Mouse (Mus musculus) adrenal gland, adult 2 months (tissue): ENCODE measurements around the gene Fyn. TPM values are rescaled to one million over a fixed set of nuclear protein-coding genes. Genes with fewer than 3 reads are reported as not detected.

Source experiments
- DNase-seq: peaks from one replicate; pipeline ENCODE4 v3.0.0; 2021
- polyA plus RNA-seq: library from polyadenylated mRNA; depleted of rRNA; stranded (reverse); fragments of >200 nt; gene quantifications from 2 replicates; pipeline ENCODE4 v1.2.3, GENCODE M21; 2012
- total RNA-seq, 2 experiments: library from RNA; stranded (reverse); gene quantifications; 2 replicates each; pipeline ENCODE4 v1.2.3; 2021

Fyn gene
- total and polyA plus RNA-seq, 3 experiments = 22.7 to 56.2 (median 37.9) TPM

DNA sequence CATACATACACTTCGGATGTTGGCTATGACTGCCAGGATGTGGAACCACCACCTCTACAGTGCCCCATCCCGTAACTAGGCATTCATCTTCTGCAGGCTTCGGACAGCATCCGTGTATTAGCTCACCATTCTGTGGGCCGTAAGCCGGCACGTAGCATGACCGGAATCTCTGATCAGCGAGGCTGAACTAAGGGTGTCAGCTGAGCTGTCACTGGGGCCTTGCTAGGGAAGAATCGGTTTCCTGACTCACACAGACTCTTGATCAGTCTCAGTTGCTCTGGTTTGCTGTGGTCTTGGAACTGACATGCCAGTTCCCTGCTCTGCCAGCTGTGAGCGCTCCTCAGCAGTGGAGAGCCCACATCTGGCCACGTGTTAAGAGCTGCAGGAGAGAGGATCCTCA is 137.7 kb downstream of the Fyn start:
- peak; percentile 61 for DNase-seq

DNA sequence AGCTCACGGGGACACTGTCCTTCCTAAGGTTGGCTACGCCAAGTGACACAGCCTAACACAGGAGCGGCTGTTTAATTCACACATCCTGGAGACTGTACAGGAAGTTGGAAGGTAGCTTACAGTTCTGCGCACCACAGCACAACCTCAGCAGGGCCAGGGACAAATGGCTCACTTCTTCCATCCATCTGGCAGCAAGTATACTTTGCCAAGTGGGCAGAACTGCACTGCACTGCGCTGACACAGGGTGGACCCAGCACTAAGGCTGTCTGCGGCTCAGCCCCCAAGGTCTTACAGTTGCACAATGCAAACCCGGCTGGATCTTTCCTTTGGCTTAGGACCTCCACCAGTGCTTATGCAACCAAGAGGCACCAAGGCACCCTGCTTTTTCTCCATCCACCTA is 138.2 kb downstream of the Fyn start:
- DNase-seq = peak; percentile 90

DNA sequence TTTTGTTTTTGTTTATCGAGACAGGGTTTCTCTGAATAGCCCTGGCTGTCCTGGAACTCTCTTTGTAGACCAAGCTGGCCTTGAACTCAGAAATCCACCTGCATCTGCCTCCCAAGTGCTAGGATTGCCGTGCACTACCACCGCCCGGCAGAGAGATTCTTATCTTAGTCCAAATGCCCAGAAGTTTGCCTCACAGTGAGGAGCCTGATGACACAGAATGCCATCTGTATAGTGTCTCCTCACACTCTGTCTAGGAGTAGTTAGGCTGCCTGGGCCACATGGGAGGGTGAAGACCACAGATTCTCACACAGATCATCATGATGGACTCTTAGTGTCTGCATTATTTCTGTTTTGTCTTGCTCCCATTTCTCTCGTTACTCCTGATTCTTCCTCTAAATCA is 140.1 kb downstream of the Fyn start:
- no peak for DNase-seq

DNA sequence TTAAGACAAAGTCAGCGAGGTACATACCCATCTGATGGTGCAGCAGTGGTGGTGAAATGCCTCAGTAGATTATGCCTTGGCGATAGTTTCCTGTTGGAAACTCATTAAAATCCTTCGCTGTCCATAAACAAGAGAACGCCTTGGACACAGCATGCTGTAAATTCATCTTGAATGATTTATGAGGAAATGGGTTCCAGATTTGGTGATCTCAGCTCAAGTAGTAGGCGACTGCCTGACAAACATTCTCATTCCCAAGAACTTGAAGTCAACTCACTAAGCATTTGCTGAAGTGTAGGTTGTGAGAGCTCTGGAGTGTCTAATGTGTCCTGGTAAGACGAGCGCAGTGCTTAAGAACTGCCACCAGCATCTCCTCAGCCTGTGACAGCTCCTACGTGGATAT is 141.3 kb downstream of the Fyn start:
- DNase-seq = no peak

DNA sequence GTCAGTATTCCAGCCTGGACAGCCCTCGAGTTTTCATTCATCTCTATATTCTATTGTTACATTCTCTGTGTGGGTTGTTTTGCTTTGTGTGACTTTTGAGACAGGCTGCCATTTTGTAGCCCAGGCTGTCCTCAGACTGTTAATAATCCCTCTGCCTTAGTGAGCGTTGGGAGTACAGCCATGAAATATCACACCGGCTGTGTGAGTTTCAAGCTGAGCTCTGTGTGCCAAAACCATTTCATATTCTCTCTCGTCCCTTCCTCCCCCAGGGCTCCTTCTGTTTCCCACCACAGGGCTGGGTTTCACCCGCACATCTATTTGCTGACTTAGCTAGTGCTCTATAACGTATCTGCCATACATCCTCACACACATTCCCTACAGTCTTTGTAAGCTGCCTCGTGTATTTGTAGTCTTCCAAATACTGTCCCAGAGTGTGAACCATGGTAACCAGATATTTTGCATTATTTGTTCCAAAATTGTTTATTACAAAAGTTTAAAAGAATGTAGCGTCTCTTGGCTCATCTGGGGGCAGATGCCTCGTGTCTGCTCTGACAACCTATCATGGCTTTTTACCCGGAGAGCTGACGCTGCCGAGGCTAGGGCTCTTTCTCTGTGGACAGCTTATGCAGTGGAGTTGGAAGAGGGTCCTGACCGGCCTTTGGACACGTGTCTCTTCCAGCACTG is 144.1 kb downstream of the Fyn start:
- DNase-seq = no peak

DNA sequence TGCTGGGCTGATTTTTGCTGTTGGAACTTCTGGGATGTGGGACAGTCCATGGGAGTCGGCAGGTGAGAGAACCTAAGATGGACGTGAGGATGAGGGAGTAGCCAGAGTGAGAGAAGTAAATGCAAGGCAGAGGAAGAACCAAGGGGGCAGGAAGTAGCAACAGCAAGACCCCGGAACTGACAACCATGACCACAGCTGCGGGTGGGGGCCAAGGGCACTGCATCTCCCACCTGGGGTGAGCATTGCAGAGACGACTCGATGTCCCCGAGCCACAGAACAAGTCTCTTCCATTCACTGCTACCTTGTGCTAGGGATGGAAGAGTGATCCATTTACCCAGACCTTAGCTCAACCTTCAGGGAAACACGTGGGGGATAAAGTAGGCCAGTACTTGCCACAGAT is 146.3 kb downstream of the Fyn start:
- no peak for DNase-seq

DNA sequence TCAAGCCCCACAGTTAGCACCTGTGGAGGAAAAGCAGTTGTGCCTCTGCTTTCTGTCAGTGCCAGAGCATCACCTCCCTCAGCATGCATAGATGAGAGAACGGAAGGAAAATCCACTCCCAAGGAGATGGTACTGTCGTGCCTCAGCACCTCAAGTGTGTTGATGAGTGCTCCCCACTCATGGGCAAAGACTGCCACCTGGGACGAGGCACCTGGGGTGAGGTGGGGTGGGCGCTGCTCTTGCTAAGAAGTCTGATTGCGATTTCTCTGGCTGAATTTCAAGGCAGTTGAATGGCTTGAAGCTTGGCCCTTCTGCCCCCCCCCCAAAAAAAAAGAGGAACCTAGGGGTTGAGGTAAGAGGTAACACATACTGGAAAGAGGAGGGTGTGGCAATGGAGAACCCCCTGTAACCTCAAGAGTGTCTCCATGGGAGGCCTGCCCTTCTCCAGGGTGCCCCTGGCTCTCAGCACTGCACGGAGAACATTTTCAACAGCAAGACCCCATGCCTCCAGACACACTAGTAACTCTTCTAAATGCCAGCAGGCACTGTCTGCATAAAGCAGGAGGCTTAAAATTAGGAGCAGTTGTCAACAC is 148.0 kb downstream of the Fyn start:
- no peak for DNase-seq

DNA sequence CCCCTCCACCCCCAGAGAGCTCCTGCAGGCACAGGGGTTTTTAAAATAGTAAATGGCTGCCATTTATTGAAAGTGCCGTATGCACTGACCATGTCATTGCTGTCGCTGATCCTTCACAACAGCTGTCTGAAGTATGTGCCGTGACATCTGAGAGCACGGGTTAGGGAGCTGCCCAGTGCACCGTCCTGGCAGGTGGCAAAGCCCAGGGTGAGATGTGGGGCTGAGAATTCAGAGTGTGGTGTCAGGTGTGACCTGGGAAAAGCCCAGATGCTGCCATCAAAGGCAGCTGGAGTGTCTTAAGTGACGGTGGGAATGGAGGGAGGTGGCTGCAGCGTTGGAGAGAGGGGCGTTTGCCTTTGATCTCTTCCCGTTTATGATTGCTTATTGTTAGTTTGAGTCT is 148.7 kb downstream of the Fyn start:
- no peak for DNase-seq

DNA sequence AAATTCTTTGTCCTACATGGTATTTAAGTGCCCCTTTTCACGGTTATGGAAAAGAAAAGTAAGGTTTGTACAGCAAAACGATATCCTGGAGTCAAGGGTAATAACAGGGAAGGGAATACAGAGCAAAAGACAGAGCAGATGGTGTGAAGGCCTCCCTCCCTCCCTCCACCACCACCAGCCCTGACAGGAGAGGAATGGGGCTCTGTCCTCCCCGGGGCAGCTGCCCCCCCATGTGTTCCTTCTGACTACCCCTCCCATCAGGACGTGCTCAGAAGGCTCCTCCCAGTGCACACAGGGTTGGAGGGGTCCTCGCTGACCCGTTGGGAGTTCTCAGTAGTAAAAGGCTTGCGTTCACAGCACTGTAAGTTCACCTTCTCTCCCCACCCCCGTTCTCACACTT is 149.6 kb downstream of the Fyn start:
- DNase-seq = no peak

DNA sequence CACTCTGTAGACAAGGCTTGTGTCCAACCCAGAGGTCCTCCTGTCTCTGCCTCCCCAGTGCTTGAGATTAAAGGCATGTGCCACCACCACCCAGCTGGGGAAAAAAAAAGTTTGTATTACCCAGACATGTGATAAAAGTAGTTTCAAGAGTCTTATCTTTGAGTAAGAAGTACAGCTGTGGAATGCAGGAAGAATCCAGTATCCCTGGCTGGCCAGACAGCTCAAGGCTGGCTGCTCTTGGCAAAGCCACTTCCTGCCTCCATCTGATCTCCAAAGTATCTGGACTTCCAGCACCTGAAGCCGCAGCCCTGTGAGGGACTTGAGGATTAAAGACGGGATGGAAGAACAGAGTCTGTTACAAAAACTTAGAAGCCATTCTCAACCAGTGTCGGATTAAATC is 150.2 kb downstream of the Fyn start:
- DNase-seq = peak; percentile 56

DNA sequence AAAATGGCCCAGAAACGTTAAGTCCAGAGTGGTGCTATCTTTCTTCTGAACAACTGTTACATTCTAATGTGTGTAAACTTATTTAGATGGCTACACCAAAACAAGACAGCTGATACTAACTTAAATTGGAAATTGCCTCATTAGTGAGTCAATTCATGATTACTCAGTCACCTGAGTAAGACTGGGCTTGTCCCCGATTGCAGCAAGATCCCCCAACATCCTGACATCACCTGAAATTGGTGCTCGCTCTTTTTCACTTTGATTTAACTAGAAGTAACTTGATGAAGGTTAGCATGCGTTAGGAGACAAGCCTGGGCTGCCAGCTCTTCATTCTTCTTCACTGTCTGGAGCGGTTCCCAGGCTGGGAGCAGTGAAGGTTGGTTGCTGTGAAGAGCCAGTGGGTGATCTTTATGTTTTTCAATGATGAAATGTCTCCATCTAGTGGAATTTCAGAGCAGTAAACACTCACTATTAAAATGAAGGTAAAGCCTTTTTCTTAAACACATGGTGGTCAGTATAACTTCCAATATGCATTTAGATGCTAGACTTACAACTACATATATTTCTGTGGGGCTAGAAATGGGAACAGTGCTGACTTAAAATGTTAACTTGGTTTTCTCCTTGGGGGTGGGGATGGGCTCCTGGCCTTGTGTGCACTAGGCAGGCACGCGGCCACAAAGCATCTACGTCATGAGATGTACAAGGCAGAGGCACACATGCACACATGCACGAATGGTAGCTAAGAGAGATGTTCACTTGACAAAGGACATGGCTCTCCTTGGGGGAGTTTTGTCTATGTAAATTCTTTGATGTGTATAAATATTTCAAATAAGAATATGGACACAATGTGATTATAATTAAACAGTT is 151.7 kb downstream of the Fyn start:
- peak; percentile 78 for DNase-seq

DNA sequence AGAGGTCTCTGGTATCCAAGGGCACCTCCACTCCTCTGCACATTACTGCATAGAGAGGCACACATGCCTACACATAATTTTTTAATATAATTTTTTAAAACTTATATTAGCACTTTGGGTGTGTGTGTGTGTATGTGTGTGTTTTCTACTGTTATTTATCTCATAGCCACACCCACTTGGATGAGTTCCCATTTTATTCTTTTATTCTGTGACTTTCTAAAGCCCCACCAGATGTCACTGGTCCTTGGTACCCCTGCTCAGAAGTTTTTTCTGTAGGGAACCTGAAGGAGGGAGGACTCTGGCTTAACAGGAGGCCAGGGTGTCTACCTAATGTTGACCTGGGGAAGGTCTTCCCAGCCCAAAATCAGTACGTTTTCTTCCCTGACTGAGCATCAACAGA is 152.7 kb downstream of the Fyn start:
- no peak for DNase-seq

DNA sequence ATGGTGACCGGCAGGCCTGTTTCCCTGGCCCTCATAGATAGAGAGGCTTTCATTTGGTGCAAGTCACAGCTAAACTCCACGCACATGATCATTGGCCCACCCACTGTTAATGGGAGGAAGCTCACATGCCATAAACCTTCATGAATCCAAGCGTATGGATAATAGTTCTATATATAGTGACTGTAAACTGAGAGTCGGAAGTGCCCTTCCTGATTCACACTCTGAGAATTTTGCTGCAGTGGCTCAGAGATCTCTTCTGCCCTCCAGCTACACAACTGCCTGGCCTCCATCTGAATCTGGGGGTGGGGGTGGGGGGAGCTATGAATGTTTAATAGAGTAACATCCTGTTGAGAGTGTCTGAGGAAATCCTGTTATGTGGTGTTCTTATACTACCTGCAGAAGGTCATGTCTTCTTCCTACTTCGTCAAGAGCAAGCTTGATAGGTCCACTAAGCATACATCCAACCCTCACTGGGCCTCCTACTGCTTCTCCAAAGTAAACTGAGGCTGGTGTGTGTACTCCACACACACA is 153.3 kb downstream of the Fyn start:
- DNase-seq = no peak

DNA sequence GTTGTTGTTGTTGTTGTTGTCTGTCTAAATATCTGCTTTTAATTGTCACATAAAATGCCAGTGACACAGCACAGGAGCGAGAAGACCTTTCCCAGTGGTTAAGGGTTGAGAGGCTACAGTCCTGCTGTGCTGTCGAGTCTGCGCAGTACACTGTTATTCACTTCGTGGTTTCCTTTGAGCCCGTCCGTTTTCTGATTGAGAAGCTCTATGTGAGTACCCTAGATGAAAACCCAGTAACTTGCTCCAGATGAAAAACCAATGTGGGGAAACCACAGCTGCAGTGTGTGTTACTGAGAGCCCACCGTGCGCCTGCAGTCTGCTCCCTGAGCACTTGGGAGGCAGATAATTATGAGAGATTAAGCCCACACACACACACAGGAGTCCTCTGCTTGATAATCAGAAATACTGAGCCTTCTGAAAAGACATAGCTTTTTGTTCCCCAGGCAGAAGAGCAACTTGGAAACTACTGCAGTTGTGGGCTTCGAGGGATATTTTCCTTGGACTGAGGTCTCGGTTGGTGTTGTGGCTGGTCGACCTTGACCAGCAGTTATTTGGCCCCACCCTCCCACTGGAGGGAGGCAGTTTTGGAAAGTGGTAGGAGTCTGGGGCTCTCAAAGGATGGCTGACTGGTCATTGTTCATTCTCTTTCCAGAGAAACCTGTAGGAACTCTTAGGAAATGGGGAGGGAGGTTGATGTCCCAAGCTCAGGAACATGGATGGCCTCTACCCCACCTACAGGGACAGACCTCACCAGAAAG is 154.4 kb downstream of the Fyn start:
- DNase-seq = peak; percentile 47

DNA sequence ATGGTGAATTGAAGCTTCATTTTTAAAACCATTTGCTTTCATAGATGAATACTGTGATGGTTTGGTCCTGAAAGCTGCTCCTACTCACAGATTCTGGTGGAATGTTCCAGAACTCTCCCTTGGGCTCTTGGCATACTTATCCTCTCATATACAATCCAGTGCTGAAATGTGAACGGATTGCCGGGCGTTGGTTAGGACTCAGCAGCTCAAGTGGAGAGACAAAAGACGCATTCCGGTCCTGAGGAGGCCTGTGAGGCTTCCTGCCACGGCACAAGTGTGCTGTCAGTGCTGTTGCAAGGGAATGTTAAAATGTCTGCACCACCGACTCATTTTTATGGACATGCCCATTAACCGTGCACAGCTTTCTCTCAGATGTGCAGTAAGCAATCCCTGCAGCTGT is 155.7 kb downstream of the Fyn start:
- no peak for DNase-seq

DNA sequence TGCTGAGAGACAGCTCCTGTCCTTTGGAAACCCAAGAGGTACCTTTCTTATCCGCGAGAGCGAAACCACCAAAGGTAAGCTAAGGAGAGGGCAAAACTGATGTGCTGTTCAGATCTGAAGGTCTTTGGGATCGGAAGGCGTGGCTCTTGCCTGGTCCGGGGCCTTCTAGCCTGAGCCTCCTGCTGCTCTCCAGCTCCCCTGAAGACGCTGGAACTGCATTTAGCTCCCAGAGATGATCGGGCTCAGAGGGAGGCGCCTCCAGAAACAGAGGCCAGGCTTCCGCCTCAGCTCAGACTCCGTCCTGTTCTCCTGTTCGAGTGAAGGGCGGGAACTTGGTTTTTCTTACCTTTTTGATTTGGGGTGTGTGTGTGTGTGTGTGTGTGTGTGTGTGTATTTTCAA is 156.8 kb downstream of the Fyn start:
- no peak for DNase-seq

DNA sequence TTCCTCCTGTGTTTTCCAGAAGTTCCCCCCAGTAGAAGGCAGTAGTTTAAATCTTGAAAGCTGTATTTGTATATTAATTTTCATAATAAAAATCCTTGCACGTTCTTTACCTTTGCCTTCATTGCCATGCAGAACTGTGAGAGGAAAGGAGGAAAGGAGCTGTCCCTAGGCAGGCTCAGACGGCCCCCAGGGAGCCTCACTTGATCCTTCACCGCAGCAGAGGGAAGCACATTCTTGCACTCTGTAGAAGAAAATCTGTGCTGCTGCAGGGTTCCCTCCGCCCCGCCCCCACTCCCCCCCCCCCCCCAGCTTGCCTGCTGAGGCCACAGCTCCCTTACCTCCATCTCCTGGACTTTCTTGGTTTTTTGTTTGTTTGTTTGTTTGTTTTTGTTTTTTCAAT is 158.5 kb downstream of the Fyn start:
- no peak for DNase-seq

DNA sequence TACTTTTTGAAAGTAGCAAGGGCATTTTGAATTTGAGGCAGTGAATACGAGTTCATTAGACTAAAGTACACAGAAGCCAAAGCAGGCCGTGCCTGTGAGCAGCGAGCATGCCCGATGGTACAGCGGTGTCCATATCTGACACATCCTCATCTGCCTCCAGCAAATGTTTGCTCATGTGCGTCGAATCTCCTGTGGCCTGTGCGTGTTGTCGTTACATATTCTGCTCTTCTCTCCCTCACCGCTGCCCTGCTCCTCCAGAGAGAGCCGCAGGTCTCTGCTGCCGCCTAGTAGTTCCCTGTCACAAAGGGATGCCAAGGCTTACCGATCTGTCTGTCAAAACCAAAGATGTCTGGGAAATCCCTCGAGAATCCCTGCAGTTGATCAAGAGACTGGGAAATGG is 160.5 kb downstream of the Fyn start:
- DNase-seq = no peak

DNA sequence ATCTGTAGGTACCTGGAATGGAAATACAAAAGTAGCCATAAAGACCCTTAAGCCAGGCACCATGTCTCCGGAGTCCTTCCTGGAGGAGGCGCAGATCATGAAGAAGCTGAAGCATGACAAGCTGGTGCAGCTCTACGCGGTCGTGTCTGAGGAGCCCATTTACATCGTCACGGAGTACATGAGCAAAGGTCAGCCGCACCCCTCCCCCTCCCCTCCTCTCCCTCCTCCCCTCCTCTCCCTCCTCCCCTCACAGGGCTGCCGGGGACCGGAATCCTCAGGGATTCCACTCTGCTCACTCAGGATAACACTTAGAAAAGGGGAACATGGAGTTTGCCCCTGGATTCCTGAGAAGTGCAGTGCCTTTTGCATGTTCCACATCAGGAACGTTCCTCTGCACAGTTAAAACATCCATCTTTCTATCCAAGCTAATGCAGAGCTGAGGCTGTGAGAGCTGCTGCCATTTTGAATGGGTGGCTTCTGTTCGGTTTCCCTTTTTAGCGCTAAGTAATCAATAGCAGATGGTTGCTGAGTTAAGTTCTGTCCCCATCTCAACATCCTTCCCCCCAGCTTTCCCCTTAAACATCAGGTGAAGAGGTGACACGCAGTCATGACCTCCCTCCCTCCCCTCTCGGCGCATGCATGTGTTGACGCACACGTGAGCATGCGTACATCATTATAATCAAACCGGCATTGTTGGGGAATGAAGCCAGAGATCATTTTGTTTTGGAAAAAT is 163.5 kb downstream of the Fyn start:
- no peak for DNase-seq

DNA sequence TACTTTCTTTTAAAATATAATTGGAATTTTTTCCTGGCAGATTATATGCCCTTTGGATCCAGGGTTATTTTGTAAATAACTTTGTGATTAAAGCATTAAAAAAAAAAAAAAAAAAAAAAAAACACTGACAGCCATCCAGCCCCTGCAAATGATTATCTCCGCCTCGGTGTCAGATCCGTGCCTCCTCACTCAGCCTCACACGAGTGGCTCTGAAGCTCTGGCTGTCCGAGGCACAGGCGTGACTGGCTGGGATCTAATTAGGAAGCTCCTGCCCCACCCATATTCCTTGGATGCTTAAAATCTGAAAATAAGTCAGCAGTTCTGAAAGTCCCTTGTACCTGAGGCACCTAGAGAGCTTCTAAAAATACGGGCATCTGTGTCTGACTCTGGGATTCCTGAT is 164.2 kb downstream of the Fyn start:
- DNase-seq = no peak

DNA sequence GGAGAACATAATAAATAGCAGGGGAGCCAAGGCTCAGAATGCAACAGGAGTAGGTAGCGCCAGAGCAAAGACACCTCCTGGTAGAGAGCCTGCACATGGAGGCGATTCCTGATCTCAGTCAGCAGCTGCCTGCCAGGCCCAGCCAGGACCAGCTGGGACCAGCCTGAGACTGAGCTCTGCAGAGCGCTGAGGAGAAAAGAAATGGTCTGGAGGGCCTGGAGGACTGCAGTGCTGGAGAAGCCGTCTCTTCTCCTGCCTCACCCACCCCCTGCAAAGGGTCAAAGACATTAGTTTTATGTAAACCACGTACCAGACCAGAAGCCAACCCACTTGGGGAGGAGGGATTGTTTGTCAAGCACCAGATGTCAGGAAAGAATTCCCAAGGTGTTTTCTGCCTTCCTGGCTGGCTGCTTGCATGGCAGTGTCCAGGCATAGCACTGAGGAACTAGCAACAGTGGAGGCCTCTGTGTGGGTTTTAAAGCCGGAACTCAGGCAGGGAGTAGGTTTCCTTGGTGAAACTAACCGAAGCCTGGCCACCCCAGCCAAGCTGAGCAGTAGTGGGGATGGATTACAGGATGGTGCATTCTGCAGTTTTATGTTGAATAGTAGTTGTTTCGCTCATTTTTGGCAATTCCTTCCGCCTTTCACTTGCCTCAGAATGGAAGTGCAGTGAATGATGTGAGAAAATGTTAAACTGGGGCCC is 165.8 kb downstream of the Fyn start:
- no peak for DNase-seq
